Mouse (Mus musculus) liver, embryonic 16.5 days (tissue): Measurements from ENCODE around the gene Gria1. TPM values are rescaled to one million over a fixed set of nuclear protein-coding genes. Genes with fewer than 3 reads are reported as not detected.

Experiments used
- ATAC-seq: fragments of 200-750 bp; cut with Nextera tagmentation; 2 replicates; pipeline ENCODE4 v1.8.0; 2017; ENCODE audit warnings: low read depth, mild to moderate bottlenecking, moderate number of reproducible peaks, moderate library complexity
- H3K27ac ChIP-seq: fragments of 300-500 bp; sonication (generic); 2 replicates; pipeline ENCODE4 v1.5.1; 2014; ENCODE audit warnings: mild to moderate bottlenecking, low read length
- H3K27me3 ChIP-seq: fragments of 300-500 bp; sonication (generic); 2 replicates; pipeline ENCODE4 v1.6.1; 2014; ENCODE audit warnings: low read depth, low read length, mixed read lengths; ENCODE audit not compliant: control insufficient read depth, insufficient read depth
- H3K36me3 ChIP-seq: fragments of 300-500 bp; sonication (generic); 2 replicates; pipeline ENCODE4 v1.6.1; 2014; ENCODE audit warnings: mild to moderate bottlenecking; ENCODE audit not compliant: control insufficient read depth, insufficient read depth
- H3K4me1 ChIP-seq: fragments of 300-500 bp; sonication (generic); 2 replicates; pipeline ENCODE4 v1.6.1; 2014; ENCODE audit warnings: low read depth, low read length, mixed read lengths; ENCODE audit not compliant: control insufficient read depth
- H3K4me2 ChIP-seq: fragments of 300-500 bp; sonication (generic); 2 replicates; pipeline ENCODE4 v1.6.1; 2014; ENCODE audit warnings: low read depth, low read length, mixed read lengths
- H3K4me3 ChIP-seq: fragments of 300-500 bp; sonication (generic); 2 replicates; pipeline ENCODE4 v1.5.1; 2014; ENCODE audit warnings: low read depth, mild to moderate bottlenecking, low read length
- H3K9ac ChIP-seq: fragments of 300-500 bp; sonication (generic); 2 replicates; pipeline ENCODE4 v1.6.1; 2014; ENCODE audit warnings: low read depth, low read length
- H3K9me3 ChIP-seq: fragments of 300-500 bp; sonication (generic); replicated peaks from 2 replicates; pipeline ENCODE4 v1.6.1; 2016; ENCODE audit warnings: low read length; ENCODE audit not compliant: control insufficient read depth
- WGBS: fragments of 180-500 bp; shearing (Covaris S2); extraction: QIAGEN DNeasy Blood & Tissue Kit; methylation state at CpG from one replicate; pipeline ENCODE4 v1.1.7; 2014; ENCODE audit not compliant: insufficient replicate concordance; 5-methylcytosine and 5-hydroxymethylcytosine counted together
- polyA plus RNA-seq: library from polyadenylated mRNA; unstranded; fragments of >200 nt; fragmentation: Nextera tagmentation; extraction: Ambion mirVana; gene quantifications from 2 replicates; pipeline ENCODE4 v1.2.1, GENCODE M21; 2015

Gria1 gene
- polyA plus RNA-seq, 1 experiment from 2014 or later: 0.06 TPM

DNA sequence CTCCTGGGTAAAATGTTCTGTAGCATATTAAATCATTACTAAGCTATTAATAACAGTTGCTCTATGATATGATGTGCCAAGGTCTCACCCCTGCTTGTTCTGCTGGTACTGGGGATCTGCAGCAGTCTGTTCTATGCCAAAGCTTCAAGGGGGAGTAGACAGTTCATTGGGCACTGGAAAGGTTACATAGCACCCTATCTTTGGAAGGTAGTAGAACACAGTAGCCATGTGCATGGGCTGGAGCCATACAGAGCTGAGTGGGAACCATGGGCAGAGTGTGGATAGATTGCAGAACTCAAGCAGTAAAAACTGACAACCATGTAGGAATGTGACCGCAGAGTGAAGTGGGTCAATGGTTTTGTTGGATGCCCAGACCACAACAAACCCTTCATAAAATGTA, 295.7 kb downstream of the Gria1 start:
- no peak for ATAC-seq

DNA sequence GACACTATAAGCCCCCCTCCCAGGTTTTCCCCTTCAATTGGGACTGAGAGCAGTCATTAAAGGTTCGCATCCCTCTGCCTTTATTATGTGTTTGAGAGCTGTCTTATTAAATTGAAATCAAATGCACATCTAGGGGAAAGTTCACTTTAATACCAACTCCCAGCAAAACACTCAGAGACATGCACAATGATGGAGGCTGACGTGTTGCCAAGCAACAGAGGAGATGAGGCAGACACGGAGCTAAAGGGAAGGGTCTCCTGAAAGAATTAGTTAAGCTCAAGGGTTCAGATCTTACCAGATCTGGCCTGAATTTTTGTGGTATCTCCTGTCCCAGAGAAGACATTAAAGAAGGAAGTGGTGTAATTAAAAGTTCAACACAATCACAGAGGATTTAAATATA, 305.9 kb downstream of the Gria1 start:
- no peak overlapping the region for H3K27ac ChIP-seq
- H3K27me3 ChIP-seq: no peaks in the 10 kb centered on the region
- no peaks in the 10 kb centered on the region for H3K4me1 ChIP-seq
- no peak for ATAC-seq
- no peak overlapping the region for H3K4me2 ChIP-seq
- no peak overlapping the region for H3K9ac ChIP-seq
- no peak overlapping the region for H3K4me3 ChIP-seq
- WGBS: 55% methylated on average over 3 of the region's 3 CpGs
- H3K9me3 ChIP-seq: no peaks in the 10 kb centered on the region
- no peaks in the 10 kb centered on the region for H3K36me3 ChIP-seq

More for the DNA sequence above, 295.7 kb downstream of the Gria1 start:
- Histone ChIP-seq H3K9me3 (no peaks in the 10 kb centered on the region), H3K4me2 (no peak overlapping the region), H3K9ac (no peak overlapping the region), H3K27me3 (no peaks in the 10 kb centered on the region), H3K27ac (no peak overlapping the region), H3K4me1 (no peaks in the 10 kb centered on the region), H3K36me3 (no peaks in the 10 kb centered on the region), H3K4me3 (no peak overlapping the region)
- WGBS: 68% methylated on average over 1 of the region's 1 CpGs

- Histone ChIP-seq H3K36me3 (no peaks in the 10 kb centered on the region), H3K4me1 (no peaks in the 10 kb centered on the region), H3K27ac (no peak overlapping the region), H3K4me2 (no peak overlapping the region), H3K4me3 (no peak overlapping the region), H3K9me3 (no peaks in the 10 kb centered on the region), H3K27me3 (no peaks in the 10 kb centered on the region), H3K9ac (no peak overlapping the region)
- no peak for ATAC-seq
- WGBS: 75% methylated on average over 13 of the region's 13 CpGs
These were observed 306.3 kb downstream of the Gria1 start for GRCm38 (mm10) chr11:57317478-57317877.

- no peak overlapping the region for H3K27ac ChIP-seq
- no peaks in the 10 kb centered on the region for H3K36me3 ChIP-seq
- H3K4me2 ChIP-seq: no peak overlapping the region
- H3K9ac ChIP-seq: no peak overlapping the region
- H3K4me3 ChIP-seq: no peak overlapping the region
- H3K9me3 ChIP-seq: no peaks in the 10 kb centered on the region
- no peak for ATAC-seq
- no peaks in the 10 kb centered on the region for H3K27me3 ChIP-seq
- no peaks in the 10 kb centered on the region for H3K4me1 ChIP-seq
- 76% methylated on average over 3 of the region's 3 CpGs for WGBS
These were observed 308.2 kb downstream of the Gria1 start for GRCm38 (mm10) chr11:57319374-57319773.

DNA sequence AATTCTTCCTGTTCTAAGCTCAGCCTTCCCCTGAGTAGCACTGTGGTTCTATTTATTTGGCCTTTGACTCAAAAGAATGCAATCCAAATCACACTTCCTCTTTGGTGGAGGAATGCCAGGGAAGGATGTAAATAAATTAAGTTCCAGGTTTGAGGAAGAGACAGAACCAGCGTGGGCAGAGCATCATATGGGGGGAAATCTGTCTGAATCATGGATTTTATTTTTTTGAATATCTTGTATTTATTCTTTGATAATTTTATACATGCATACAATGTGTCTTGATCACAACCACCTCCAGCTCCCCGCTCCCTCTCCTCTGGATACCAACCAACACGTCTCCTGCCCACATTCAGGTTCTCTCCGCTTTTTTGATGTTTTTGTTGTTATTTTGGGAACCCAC, 312.9 kb downstream of the Gria1 start:
- H3K4me3 ChIP-seq: no peak overlapping the region
- no peak overlapping the region for H3K27ac ChIP-seq
- H3K9ac ChIP-seq: no peak overlapping the region
- 39% methylated on average over 4 of the region's 4 CpGs for WGBS
- no peaks in the 10 kb centered on the region for H3K4me1 ChIP-seq
- ATAC-seq: no peak
- no peaks in the 10 kb centered on the region for H3K36me3 ChIP-seq
- H3K27me3 ChIP-seq: no peaks in the 10 kb centered on the region
- H3K4me2 ChIP-seq: no peak overlapping the region
- H3K9me3 ChIP-seq: no peaks in the 10 kb centered on the region
